Mouse (Mus musculus) intestine, embryonic 16.5 days (tissue): Measurements from ENCODE around the gene Ddx54. TPM values are rescaled to one million over a fixed set of nuclear protein-coding genes. Genes with fewer than 3 reads are reported as not detected.

Experiments used
- ATAC-seq: fragments of 200-750 bp; cut with Nextera tagmentation; 2 replicates; pipeline ENCODE4 v1.8.0; 2017; ENCODE audit warnings: moderate TSS enrichment, moderate library complexity
- H3K27ac ChIP-seq: fragments of 300-500 bp; sonication (generic); 2 replicates; pipeline ENCODE4 v1.5.1; 2014; ENCODE audit warnings: mild to moderate bottlenecking, low read length
- H3K27me3 ChIP-seq: fragments of 300-500 bp; sonication (generic); replicated peaks from 2 replicates; pipeline ENCODE4 v1.6.1; 2014; ENCODE audit warnings: low read length, control low read depth, mixed read lengths; ENCODE audit not compliant: control insufficient read depth, insufficient read depth
- H3K36me3 ChIP-seq: fragments of 300-500 bp; sonication (generic); 2 replicates; pipeline ENCODE4 v1.6.1; 2014; ENCODE audit warnings: low read length, control low read depth; ENCODE audit not compliant: control insufficient read depth, insufficient read depth
- H3K4me1 ChIP-seq: fragments of 300-500 bp; sonication (generic); 2 replicates; pipeline ENCODE4 v1.6.1; 2014; ENCODE audit warnings: low read length, control low read depth, mixed read lengths; ENCODE audit not compliant: control insufficient read depth, insufficient read depth
- H3K4me2 ChIP-seq: fragments of 300-500 bp; sonication (generic); 2 replicates; pipeline ENCODE4 v1.6.1; 2014; ENCODE audit warnings: low read depth, low read length, control low read depth
- H3K4me3 ChIP-seq: fragments of 300-500 bp; sonication (generic); 2 replicates; pipeline ENCODE4 v1.5.1; 2014; ENCODE audit warnings: mild to moderate bottlenecking, low read length
- H3K9ac ChIP-seq: fragments of 300-500 bp; sonication (generic); 2 replicates; pipeline ENCODE4 v1.6.1; 2014; ENCODE audit warnings: low read depth, low read length
- H3K9me3 ChIP-seq: fragments of 300-500 bp; sonication (generic); 2 replicates; pipeline ENCODE4 v1.6.1; 2016; ENCODE audit warnings: low read length, control low read depth; ENCODE audit not compliant: control insufficient read depth
- WGBS: fragments of 180-500 bp; shearing (Covaris S2); extraction: QIAGEN DNeasy Blood & Tissue Kit; methylation state at CpG from one replicate; pipeline ENCODE4 v1.1.7; 2014; 5-methylcytosine and 5-hydroxymethylcytosine counted together
- polyA plus RNA-seq: library from polyadenylated mRNA; unstranded; fragments of >200 nt; fragmentation: Nextera tagmentation; extraction: Ambion mirVana; gene quantifications from 2 replicates; pipeline ENCODE4 v1.2.1, GENCODE M21; 2015

The Ddx54 gene
- polyA plus RNA-seq, 1 experiment from 2014 or later: 51.4 TPM

DNA sequence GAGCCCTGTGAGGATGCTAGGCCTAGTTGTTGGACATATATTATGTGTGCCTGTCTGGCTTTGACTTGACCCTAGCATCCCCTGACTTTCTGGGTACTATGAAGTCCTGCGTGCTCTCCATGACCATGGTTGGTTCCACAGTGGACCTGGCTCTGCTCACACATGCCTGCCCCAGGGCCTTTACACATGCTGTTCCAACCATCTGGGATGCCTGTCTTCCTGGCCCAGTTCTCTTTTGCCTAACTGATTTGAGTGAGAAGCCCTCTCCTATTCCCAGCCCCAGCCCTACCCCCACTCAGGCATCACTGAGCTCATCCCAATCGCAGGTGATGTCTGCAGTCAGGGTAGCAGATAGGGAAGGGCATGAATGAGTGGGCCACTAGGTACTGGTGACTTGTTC is 41.3 kb downstream of the Ddx54 start:
- no peak overlapping the region for H3K4me2 ChIP-seq
- H3K36me3 ChIP-seq: no peaks in the 10 kb centered on the region
- no peak overlapping the region for H3K27ac ChIP-seq
- H3K9ac ChIP-seq: no peak overlapping the region
- H3K4me3 ChIP-seq: no peak overlapping the region
- no peak for ATAC-seq
- 91% methylated on average over 2 of the region's 2 CpGs for WGBS
- H3K4me1 ChIP-seq: peaks cover 9% of the 10 kb centered on the region
- H3K9me3 ChIP-seq: no peaks in the 10 kb centered on the region
- peaks cover 13% of the 10 kb centered on the region for H3K27me3 ChIP-seq

- WGBS: 78% methylated on average over 12 of the region's 12 CpGs
- no peak overlapping the region for H3K9ac ChIP-seq
- 0 out of 2 replicates have a peak, but pooled peaks cover 2% of the 10 kb centered on the region for H3K4me1 ChIP-seq
- no peaks in the 10 kb centered on the region for H3K27me3 ChIP-seq
- H3K4me3 ChIP-seq: no peak overlapping the region
- H3K4me2 ChIP-seq: no peak overlapping the region
- no peaks in the 10 kb centered on the region for H3K36me3 ChIP-seq
- H3K27ac ChIP-seq: no peak overlapping the region
- no peaks in the 10 kb centered on the region for H3K9me3 ChIP-seq
- no peak for ATAC-seq
Measured at GRCm38 (mm10) chr5:120656281-120656751, 43.8 kb downstream of the Ddx54 start.

DNA sequence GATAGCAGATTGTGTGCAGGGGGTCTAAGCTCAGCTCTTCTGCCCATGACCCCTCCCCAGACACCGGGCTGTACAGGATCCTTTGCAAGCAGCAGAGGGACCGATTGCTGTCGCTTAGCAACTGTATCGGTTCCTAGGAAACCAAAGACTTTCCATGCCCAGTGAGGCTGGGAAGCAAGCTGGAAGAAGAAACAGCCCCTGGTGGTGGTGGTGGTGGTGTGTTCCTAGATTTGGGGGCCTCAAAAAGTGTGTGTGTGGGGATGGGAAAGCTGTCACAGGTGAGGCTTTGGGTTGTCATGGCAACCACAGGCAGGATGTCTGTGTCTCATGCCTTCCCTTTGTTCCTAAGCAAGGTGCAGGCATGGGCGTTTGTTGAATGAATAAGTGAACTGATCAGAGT is 48.3 kb downstream of the Ddx54 start:
- H3K36me3 ChIP-seq: no peaks in the 10 kb centered on the region
- no peak overlapping the region for H3K4me3 ChIP-seq
- H3K9me3 ChIP-seq: no peaks in the 10 kb centered on the region
- H3K27ac ChIP-seq: no peak overlapping the region
- no peaks in the 10 kb centered on the region for H3K4me1 ChIP-seq
- no peaks in the 10 kb centered on the region for H3K27me3 ChIP-seq
- WGBS: 46% methylated on average over 5 of the region's 5 CpGs
- no peak overlapping the region for H3K4me2 ChIP-seq
- H3K9ac ChIP-seq: no peak overlapping the region
- ATAC-seq: no peak

- no peaks in the 10 kb centered on the region for H3K9me3 ChIP-seq
- no peak for ATAC-seq
- H3K4me3 ChIP-seq: no peak overlapping the region
- H3K4me1 ChIP-seq: no peaks in the 10 kb centered on the region
- H3K27ac ChIP-seq: no peak overlapping the region
- no peaks in the 10 kb centered on the region for H3K36me3 ChIP-seq
- H3K27me3 ChIP-seq: no peaks in the 10 kb centered on the region; the same call in 1 of the 2 replicates
- WGBS: 57% methylated on average over 2 of the region's 2 CpGs
- H3K4me2 ChIP-seq: no peak overlapping the region
- H3K9ac ChIP-seq: no peak overlapping the region
Measured at GRCm38 (mm10) chr5:120664888-120665287, 52.3 kb downstream of the Ddx54 start.

DNA sequence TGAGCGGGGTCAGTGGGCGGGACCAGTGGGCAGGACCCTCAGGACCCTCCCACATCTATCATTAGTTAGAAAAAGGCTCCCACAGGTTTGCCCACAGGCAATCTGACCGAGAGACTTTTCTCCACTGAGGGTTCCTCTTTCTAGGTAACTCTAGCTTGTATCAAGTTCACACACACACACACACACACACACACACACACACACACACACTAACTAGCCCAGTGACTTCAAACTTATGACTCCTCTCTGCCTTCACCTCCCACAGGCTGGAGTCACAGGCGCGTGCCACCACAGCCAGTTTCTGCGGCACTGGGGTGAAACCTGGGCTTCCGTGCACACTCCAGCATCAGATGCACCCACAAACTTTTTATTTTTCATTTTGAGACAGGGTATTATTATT is 56.2 kb downstream of the Ddx54 start:
- no peak overlapping the region for H3K4me3 ChIP-seq
- no peak overlapping the region for H3K4me2 ChIP-seq
- no peaks in the 10 kb centered on the region for H3K4me1 ChIP-seq
- ATAC-seq: no peak
- 69% methylated on average over 7 of the region's 7 CpGs for WGBS
- H3K27ac ChIP-seq: no peak overlapping the region
- H3K9ac ChIP-seq: no peak overlapping the region
- no peaks in the 10 kb centered on the region for H3K9me3 ChIP-seq
- H3K36me3 ChIP-seq: no peaks in the 10 kb centered on the region
- no peaks in the 10 kb centered on the region; the same call in 1 of the 2 replicates for H3K27me3 ChIP-seq

DNA sequence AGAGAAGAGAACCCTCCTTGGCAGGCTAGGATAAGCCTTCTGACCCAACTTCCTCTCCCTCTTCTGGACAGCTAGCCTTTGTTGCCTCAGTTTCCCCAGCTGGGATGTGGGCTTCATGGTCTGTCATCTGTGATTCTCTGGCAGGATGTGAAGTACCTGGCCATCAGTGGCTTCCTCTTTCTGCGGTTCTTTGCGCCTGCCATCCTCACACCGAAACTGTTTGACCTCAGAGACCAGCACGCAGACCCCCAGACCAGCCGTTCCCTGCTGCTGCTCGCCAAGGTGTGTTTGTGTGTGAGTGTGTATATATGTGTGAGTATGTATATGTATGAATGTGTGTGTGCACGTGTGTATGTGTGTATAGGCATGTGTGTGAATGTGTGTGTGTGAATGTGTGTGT is 57.6 kb downstream of the Ddx54 start:
- WGBS: 84% methylated on average over 7 of the region's 7 CpGs
- Histone ChIP-seq H3K4me2 (no peak overlapping the region), H3K27ac (no peak overlapping the region), H3K9me3 (no peaks in the 10 kb centered on the region), H3K4me1 (peaks cover 6% of the 10 kb centered on the region; the same call in 1 of the 2 replicates), H3K36me3 (no peaks in the 10 kb centered on the region), H3K27me3 (no peaks in the 10 kb centered on the region; the same call in 1 of the 2 replicates), H3K4me3 (no peak overlapping the region), H3K9ac (no peak overlapping the region)
- no peak for ATAC-seq

DNA sequence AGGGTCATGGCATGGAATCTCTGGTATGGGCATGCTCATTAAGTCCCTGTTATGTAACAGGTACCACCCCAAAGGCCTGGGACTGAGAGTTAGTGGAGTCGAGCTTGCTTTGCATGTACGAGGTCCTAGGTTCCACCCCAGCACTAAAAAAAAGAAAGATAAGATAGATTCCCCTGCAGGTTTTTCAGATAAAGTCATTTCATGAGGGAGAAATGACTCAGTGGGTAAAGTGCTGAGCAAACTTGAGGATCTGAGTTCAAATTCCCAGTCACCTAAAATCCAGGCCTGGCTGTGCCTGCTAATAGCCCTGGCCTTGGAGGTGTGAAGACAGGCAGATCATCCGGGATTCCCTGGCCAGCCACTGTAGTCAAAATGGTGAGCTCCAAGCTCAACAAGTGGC is 59.3 kb downstream of the Ddx54 start:
- no peaks in the 10 kb centered on the region; the same call in 1 of the 2 replicates for H3K27me3 ChIP-seq
- 67% methylated on average over 3 of the region's 3 CpGs for WGBS

GRCm38 (mm10) chr5:120673626-120674025 is 61.1 kb downstream of the Ddx54 start:
- peaks cover 6% of the 10 kb centered on the region; the same call in 1 of the 2 replicates for H3K4me1 ChIP-seq
- no peak for ATAC-seq
- no peaks in the 10 kb centered on the region for H3K9me3 ChIP-seq
- no peaks in the 10 kb centered on the region; the same call in 1 of the 2 replicates for H3K27me3 ChIP-seq
- H3K4me3 ChIP-seq: no peak overlapping the region
- no peak overlapping the region for H3K4me2 ChIP-seq
- 8% methylated on average over 12 of the region's 12 CpGs for WGBS
- H3K36me3 ChIP-seq: no peaks in the 10 kb centered on the region
- no peak overlapping the region for H3K9ac ChIP-seq
- H3K27ac ChIP-seq: no peak overlapping the region

More for the DNA sequence above, 59.3 kb downstream of the Ddx54 start:
- H3K9me3 ChIP-seq: no peaks in the 10 kb centered on the region
- H3K27ac ChIP-seq: no peak overlapping the region
- no peak overlapping the region for H3K4me2 ChIP-seq
- no peak for ATAC-seq
- H3K36me3 ChIP-seq: no peaks in the 10 kb centered on the region
- no peak overlapping the region for H3K4me3 ChIP-seq
- no peak overlapping the region for H3K9ac ChIP-seq
- peaks cover 6% of the 10 kb centered on the region; the same call in 1 of the 2 replicates for H3K4me1 ChIP-seq

DNA sequence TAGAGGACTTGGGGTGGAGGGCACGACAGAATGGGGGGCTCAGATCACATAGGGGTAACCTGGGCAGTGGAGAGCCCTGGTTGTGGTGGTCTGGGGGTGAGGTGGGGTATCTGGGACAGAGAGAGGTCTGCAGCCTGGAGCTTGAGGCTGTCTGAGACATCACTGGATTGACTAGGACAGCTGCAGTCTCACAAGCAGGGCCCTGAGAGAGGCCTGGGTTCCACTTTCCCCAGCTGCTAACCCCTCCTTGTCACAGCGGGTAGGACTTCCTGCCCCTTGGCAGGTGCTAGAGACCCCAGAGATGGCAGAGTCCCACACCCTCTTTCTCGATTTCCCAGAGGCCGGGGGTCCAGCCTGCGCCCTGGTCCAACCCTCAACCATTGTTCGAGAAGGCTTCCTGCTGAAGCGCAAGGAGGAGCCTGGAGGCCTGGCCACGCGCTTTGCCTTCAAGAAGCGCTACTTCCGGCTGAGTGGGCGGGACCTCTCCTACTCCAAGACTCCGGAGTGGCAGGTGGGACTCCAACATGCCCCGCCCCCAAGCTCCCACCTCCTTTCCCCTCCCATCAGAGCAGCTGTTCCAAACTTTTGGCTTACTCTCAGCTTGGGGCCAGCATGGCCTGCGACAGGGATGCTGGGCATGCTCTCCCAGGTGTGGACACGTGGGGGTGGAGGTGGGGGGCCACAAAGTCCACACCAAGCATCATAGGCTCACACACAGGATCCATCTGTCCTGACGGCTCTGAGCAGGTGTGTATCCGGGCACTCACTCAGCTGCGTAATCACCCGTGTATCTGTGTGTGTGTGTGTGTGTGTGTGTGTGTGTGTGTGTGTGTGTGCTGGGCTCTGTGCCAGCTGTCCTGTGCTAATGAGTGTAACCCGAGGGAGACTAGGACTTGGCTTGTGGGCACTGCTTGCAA is 61.9 kb downstream of the Ddx54 start:
- 0 out of 2 replicates have a peak overlapping the region, but pooled peaks have one; percentile 14 for H3K4me2 ChIP-seq

More for the DNA sequence above, 61.9 kb downstream of the Ddx54 start:
- Histone ChIP-seq H3K4me3 (no peak overlapping the region), H3K4me1 (peaks cover 7% of the 10 kb centered on the region), H3K9me3 (no peaks in the 10 kb centered on the region), H3K36me3 (no peaks in the 10 kb centered on the region), H3K27ac (no peak overlapping the region), H3K9ac (no peak overlapping the region), H3K27me3 (no peaks in the 10 kb centered on the region; the same call in 1 of the 2 replicates)
- WGBS: 29% methylated on average over 21 of the region's 21 CpGs
- ATAC-seq: peak; percentile 40; the same call in 1 of the 2 replicates
